Mouse (Mus musculus) intestine, embryonic 14.5 days (tissue): ENCODE data around the gene Arhgap25. TPM values are rescaled to one million over a fixed set of nuclear protein-coding genes. Genes with fewer than 3 reads are reported as not detected.
"Not testable (repeated sequence)": the region's sequence is repeated elsewhere in the genome, so short reads cannot be mapped to it uniquely, and the experiment has no call there.

Experiments
- ATAC-seq: fragments of 200-750 bp; cut with Nextera tagmentation; replicated peaks from 2 replicates; pipeline ENCODE4 v1.8.0; 2017; ENCODE audit warnings: low read depth, moderate number of reproducible peaks, moderate TSS enrichment, moderate library complexity; ENCODE audit not compliant: low FRiP score, low TSS enrichment
- DNase-seq: peaks from one replicate; pipeline ENCODE4 v3.0.0-alpha.2; 2018; ENCODE audit warnings: low spot score
- H3K27ac ChIP-seq: fragments of 300-500 bp; sonication (generic); 2 replicates; pipeline ENCODE4 v1.5.1; 2014; ENCODE audit warnings: low read depth, mild to moderate bottlenecking, control low read depth
- H3K27me3 ChIP-seq: fragments of 300-500 bp; sonication (generic); replicated peaks from 2 replicates; pipeline ENCODE4 v1.6.1; 2014; ENCODE audit warnings: low read length, control low read depth; ENCODE audit not compliant: control insufficient read depth, insufficient read depth
- H3K36me3 ChIP-seq: fragments of 300-500 bp; sonication (generic); 2 replicates; pipeline ENCODE4 v1.6.1; 2014; ENCODE audit warnings: low read length, control low read depth; ENCODE audit not compliant: control insufficient read depth, insufficient read depth
- H3K4me1 ChIP-seq: fragments of 300-500 bp; sonication (generic); replicated peaks from 2 replicates; pipeline ENCODE4 v1.6.1; 2014; ENCODE audit warnings: low read length, control low read depth, mixed read lengths; ENCODE audit not compliant: control insufficient read depth, insufficient read depth
- H3K4me2 ChIP-seq: fragments of 300-500 bp; sonication (generic); 2 replicates; pipeline ENCODE4 v1.6.1; 2014; ENCODE audit warnings: low read length
- H3K4me3 ChIP-seq: fragments of 300-500 bp; sonication (generic); 2 replicates; pipeline ENCODE4 v1.5.1; 2014; ENCODE audit warnings: low read depth, low read length, control low read depth, mixed read lengths
- H3K9ac ChIP-seq: fragments of 300-500 bp; sonication (generic); 2 replicates; pipeline ENCODE4 v1.6.1; 2014; ENCODE audit warnings: mild to moderate bottlenecking, low read length
- H3K9me3 ChIP-seq: fragments of 300-500 bp; sonication (generic); 2 replicates; pipeline ENCODE4 v1.6.1; 2016; ENCODE audit warnings: low read length, control low read depth; ENCODE audit not compliant: control insufficient read depth
- WGBS: fragments of 180-500 bp; shearing (Covaris S2); extraction: QIAGEN DNeasy Blood & Tissue Kit; methylation state at CpG from one replicate; pipeline ENCODE4 v1.1.7; 2014; 5-methylcytosine and 5-hydroxymethylcytosine counted together
- polyA plus RNA-seq: library from polyadenylated mRNA; unstranded; fragments of >200 nt; fragmentation: Nextera tagmentation; extraction: Ambion mirVana; gene quantifications from 2 replicates; pipeline ENCODE4 v1.2.1, GENCODE M21; 2014

The Arhgap25 gene
- polyA plus RNA-seq, 1 experiment from 2014 or later, result 2.7 TPM

DNA sequence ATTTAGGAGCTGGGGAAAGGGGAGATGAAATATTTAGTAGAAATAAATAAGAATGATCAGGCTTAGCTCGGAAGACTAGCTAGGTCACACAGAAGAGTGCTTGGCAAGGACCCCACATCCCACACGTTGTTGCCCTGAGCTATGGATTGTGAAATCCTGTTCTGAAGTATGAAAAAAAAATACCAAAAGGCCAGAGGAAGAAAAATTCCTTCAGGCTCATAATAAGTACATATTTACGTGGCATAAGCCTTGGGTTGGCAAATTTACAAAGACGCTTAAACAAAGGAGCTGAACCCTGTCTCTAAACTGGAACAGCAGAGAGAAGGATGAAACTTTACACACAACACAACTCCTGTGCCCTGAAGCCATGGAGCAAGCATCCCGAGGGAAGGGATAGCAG is 48.3 kb downstream of the Arhgap25 start:
- no peak overlapping the region for H3K4me2 ChIP-seq
- H3K27me3 ChIP-seq, result no peaks in the 10 kb centered on the region
- WGBS, result 73% methylated on average over 5 of the region's 5 CpGs
- no peaks in the 10 kb centered on the region; the same call in 1 of the 2 replicates for H3K4me1 ChIP-seq
- no peak for DNase-seq
- 0 out of 2 replicates have a peak, but pooled peaks cover 3% of the 10 kb centered on the region for H3K9me3 ChIP-seq
- H3K36me3 ChIP-seq, result no peaks in the 10 kb centered on the region
- ATAC-seq, result no peak
- no peak overlapping the region for H3K27ac ChIP-seq
- H3K9ac ChIP-seq, result no peak overlapping the region
- H3K4me3 ChIP-seq, result no peak overlapping the region

DNA sequence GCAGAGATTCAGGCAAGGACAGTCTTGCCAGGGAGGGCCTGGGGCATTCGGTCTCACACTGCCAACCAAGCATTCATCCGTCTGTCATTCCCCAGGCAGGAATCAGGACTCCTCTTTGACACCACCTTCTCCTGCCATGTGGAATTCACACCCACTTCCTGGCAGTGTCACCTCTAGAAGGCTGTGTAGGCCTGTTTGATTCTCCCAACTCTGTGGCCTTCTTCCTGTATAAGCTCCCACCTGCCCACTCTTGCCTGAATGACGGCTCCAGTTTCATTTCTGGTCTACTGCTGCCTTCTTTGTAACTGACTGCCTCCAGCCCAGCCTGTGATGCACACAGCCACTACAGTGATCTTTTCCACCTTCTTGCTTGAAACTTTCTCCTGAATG is 49.2 kb downstream of the Arhgap25 start:
- no peaks in the 10 kb centered on the region for H3K27me3 ChIP-seq
- H3K4me2 ChIP-seq, result no peak overlapping the region
- H3K27ac ChIP-seq, result no peak overlapping the region
- ATAC-seq (no peak), DNase-seq (no peak)
- H3K9ac ChIP-seq, result no peak overlapping the region
- H3K9me3 ChIP-seq, result 0 out of 2 replicates have a peak, but pooled peaks cover 3% of the 10 kb centered on the region
- no peaks in the 10 kb centered on the region; the same call in 1 of the 2 replicates for H3K4me1 ChIP-seq
- no peaks in the 10 kb centered on the region for H3K36me3 ChIP-seq
- WGBS, result 65% methylated on average over 3 of the region's 3 CpGs
- H3K4me3 ChIP-seq, result no peak overlapping the region

GRCm38 (mm10) chr6:87483224-87483899 is 49.7 kb downstream of the Arhgap25 start:
- Histone ChIP-seq H3K4me2 (no peak overlapping the region), H3K4me1 (no peaks in the 10 kb centered on the region; the same call in 1 of the 2 replicates), H3K27me3 (no peaks in the 10 kb centered on the region), H3K9ac (no peak overlapping the region), H3K27ac (no peak overlapping the region), H3K9me3 (0 out of 2 replicates have a peak, but pooled peaks cover 3% of the 10 kb centered on the region), H3K4me3 (no peak overlapping the region), H3K36me3 (no peaks in the 10 kb centered on the region)
- ATAC-seq (no peak), DNase-seq (no peak)
- 38% methylated on average over 12 of the region's 12 CpGs for WGBS

GRCm38 (mm10) chr6:87479291-87479999 is 53.6 kb downstream of the Arhgap25 start:
- Histone ChIP-seq H3K36me3 (no peaks in the 10 kb centered on the region), H3K27me3 (no peaks in the 10 kb centered on the region), H3K4me2 (no peak overlapping the region), H3K4me1 (no peaks in the 10 kb centered on the region; the same call in 1 of the 2 replicates), H3K4me3 (no peak overlapping the region), H3K9ac (no peak overlapping the region), H3K27ac (no peak overlapping the region), H3K9me3 (0 out of 2 replicates have a peak, but pooled peaks cover 3% of the 10 kb centered on the region)
- ATAC-seq, result 0 out of 2 replicates have a peak, but pooled peaks have one; percentile 82
- DNase-seq, result no peak
- 24% methylated on average over 5 of the region's 5 CpGs for WGBS

GRCm38 (mm10) chr6:87478847-87479246 is 54.2 kb downstream of the Arhgap25 start:
- H3K4me2 ChIP-seq, result no peak overlapping the region
- H3K4me3 ChIP-seq, result no peak overlapping the region
- no peaks in the 10 kb centered on the region for H3K36me3 ChIP-seq
- no peak overlapping the region for H3K9ac ChIP-seq
- H3K27me3 ChIP-seq, result no peaks in the 10 kb centered on the region
- no peak for ATAC-seq
- H3K9me3 ChIP-seq, result 0 out of 2 replicates have a peak, but pooled peaks cover 3% of the 10 kb centered on the region
- WGBS, result 38% methylated on average over 4 of the region's 4 CpGs
- no peak overlapping the region for H3K27ac ChIP-seq
- DNase-seq, result no peak
- H3K4me1 ChIP-seq, result no peaks in the 10 kb centered on the region; the same call in 1 of the 2 replicates

- H3K27me3 ChIP-seq, result no peaks in the 10 kb centered on the region
- ATAC-seq (no peak), DNase-seq (no peak)
- no peak overlapping the region for H3K27ac ChIP-seq
- H3K4me1 ChIP-seq, result no peaks in the 10 kb centered on the region; the same call in 1 of the 2 replicates
- no peak overlapping the region for H3K9ac ChIP-seq
- no peak overlapping the region for H3K4me3 ChIP-seq
- no peak overlapping the region for H3K4me2 ChIP-seq
- H3K9me3 ChIP-seq, result no peaks in the 10 kb centered on the region
- H3K36me3 ChIP-seq, result no peaks in the 10 kb centered on the region
- 90% methylated on average over 5 of the region's 5 CpGs for WGBS
Measured at GRCm38 (mm10) chr6:87475223-87475622, 57.8 kb downstream of the Arhgap25 start.

GRCm38 (mm10) chr6:87470098-87470497 is 63.0 kb downstream of the Arhgap25 start:
- not testable (repeated sequence) for ATAC-seq, H3K4me1 ChIP-seq, DNase-seq, H3K4me2 ChIP-seq, H3K27ac ChIP-seq, H3K9ac ChIP-seq, H3K27me3 ChIP-seq, H3K9me3 ChIP-seq, H3K36me3 ChIP-seq, H3K4me3 ChIP-seq
- 92% methylated on average over 12 of the region's 12 CpGs for WGBS

- H3K4me1 ChIP-seq, result 0 out of 2 replicates have a peak, but pooled peaks cover 3% of the 10 kb centered on the region
- no peak overlapping the region for H3K27ac ChIP-seq
- no peak for DNase-seq
- 85% methylated on average over 10 of the region's 10 CpGs for WGBS
- H3K9ac ChIP-seq, result no peak overlapping the region
- H3K27me3 ChIP-seq, result no peaks in the 10 kb centered on the region
- no peak overlapping the region for H3K4me3 ChIP-seq
- H3K4me2 ChIP-seq, result no peak overlapping the region
- no peaks in the 10 kb centered on the region for H3K36me3 ChIP-seq
- H3K9me3 ChIP-seq, result no peaks in the 10 kb centered on the region
- no peak for ATAC-seq
Measured at GRCm38 (mm10) chr6:87468372-87468771, 64.7 kb downstream of the Arhgap25 start.
